Mouse (Mus musculus) ovary, postnatal 14 days (tissue): Measurements from ENCODE around the gene Ralgapa2.

Experiments used
- DNase-seq: peaks from one replicate; pipeline ENCODE4 v3.0.0; 2022; ENCODE audit warnings: low spot score

Gene Ralgapa2

DNA sequence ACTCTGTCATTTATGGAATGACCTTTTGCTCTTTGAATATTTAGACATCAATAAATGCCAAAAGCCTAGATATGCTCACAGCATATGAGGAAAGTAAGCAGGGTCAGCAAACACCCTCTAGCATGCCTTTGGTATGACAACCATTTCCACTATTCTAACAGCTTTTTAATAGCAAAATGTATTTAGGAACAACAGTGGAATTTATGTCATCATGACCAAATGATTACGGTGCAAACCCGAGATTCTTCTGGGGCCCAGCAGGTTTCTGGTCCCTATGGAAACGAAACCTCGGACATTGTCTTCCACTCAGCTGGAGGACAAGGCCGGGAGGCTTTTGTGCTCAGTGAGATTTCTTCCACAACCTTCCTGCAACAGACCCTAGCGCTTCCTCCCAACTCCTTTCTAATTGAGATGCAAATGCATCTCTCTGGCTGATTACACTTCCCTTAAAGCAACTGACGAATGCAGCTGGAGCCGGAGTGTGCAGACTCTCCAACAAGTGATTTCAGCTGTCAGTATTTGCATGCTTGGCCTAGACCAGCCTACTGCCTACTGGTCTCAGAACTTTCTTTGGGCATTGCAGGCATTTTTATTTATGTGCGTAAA, 209.9 kb downstream of the Ralgapa2 start:
- no peak for DNase-seq

DNA sequence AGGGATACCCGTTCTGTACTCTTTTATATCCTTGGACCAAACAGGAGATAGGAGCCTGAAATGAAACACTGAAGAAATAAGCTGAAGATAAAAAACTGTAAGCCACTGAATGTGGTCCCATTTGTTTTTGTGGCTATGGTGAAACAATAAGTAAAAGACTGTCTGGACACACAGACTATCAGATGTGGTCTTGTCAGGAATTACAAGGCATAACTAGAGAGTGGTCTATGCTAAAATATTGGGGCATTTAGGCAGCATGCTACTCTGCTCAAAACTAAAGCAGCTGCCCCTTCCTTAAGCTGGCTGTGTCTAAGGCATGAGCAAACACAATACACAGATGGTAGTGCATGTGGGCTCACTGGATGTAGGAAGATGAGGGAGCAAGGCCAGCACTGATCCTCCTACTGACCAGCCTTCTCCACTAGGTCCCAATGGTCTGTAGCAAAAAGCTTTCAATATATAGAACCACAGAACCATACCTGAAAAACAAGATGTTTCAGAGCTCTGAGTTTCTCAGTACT, 211.6 kb downstream of the Ralgapa2 start:
- no peak for DNase-seq

DNA sequence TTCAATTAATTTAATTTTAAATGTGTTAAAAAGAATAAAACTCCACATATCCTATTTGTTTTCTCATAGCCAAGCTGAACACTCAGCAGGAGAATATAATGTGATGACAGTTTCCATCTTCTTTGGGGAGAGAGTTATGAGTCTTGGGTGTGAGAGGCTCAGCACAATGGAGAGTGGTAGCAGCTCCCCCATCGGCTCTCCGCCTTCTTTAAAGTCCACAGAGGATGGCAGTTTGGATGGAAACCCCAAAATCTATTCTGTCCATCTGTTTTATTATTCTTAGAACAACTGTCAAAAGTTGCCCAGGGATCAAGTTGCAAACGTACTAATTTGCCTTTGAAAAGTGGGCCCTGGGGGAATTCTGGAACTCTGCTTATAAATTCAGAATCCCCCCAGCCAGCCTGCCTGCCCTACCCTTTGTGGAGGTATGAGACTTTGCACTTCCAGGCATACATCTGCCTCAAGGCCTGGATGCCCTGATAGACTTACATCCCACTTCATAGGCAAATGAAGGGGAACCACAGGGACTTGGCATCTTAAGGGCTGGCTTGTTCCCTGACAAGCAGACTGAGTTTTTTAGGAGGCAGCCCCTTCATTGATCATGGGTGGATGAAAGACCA, 212.2 kb downstream of the Ralgapa2 start:
- no peak for DNase-seq

- no peak for DNase-seq
Observed at GRCm38 (mm10) chr2:146293538-146293937, 218.6 kb downstream of the Ralgapa2 start.

DNA sequence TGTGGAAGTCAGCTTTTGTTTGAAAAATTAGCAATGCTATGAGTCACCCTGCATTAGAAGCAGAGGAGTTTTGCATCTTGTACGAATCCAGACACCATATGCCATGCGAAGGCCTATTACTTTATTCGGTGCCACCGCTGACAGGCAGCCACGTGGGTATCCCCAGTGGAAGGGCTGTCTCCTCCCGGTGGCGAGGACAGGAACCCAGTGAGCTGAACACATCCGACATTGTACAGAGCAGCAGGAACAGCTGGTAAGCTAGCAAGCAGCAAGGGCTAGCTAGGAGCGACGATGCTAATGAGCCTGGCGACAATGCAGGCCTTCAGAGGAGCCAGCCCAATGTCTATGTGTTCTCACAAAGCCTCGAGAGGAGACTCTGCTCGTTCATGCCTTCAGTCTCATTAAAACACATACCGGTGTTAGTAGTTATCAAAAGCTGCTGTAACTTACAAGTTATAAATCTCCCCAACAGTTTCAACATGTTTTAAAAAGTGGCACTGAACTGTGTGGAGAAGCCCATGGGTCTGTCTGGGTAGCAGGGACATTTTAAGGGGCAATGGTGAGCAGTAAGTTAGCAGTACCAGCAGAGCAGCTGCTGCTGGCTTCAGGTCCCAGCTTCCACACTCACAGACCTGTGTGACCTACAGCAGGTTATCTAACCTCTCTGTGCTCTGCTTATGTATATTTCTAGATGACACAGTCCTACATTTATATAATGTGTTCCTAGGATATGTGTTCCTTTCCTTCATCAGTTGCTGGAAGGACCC, 221.1 kb downstream of the Ralgapa2 start:
- DNase-seq: no peak

DNA sequence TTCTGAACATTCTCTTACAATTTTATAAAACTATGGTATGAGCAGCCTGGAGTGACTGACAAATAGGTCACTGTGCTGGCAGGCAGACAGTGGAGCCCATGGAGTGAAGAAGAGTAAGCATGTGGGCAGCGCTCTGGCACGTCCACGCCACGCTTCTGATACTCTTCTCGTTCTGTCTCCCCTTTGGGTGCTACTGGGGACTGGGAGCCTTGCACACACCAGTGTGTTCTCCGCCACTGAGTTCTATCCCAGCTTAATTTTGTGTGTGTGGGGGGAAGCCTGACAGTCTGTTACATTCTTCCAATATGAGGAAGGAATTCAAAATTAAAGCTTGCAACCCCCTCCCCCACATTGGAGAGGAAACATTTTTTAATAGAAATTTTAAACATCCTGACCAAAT, 221.8 kb downstream of the Ralgapa2 start:
- DNase-seq: no peak

DNA sequence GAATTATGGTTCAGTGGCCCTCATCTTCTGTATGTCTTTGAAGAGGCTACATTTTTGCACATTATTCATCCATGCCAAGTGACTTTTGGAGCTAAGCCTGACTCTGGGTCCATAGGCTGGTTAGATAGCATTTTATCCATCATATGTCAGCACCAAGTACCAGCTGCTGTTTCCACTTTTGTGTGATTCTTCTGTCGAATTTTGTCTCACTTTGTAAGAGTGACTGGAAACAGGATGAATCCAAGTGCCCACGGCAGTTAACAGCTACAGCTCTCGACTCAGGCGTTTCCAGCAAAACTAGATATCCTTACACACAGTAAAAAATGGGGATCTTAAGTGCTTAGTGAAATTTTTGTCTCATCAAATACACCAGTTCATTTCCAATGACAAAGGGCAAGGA, 222.8 kb downstream of the Ralgapa2 start:
- DNase-seq: no peak

DNA sequence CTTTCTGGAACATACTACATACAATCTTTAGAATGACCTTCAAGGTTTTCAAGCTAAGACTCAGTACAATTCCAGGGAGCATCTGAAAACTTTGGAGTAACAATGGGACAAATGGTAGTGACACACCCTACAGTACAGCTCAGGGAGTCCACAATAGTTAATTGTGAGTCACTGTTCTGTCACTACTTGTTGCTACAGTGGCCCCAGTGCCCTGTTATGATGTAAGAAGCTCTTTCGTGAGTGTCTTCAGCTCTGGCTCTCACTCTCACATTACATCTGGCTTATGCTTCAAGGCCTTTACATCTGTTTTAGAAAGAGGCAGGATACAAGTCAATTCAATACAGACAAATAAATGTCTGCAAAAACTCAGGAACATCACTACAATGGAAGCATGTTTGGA, 223.8 kb downstream of the Ralgapa2 start:
- DNase-seq: no peak

DNA sequence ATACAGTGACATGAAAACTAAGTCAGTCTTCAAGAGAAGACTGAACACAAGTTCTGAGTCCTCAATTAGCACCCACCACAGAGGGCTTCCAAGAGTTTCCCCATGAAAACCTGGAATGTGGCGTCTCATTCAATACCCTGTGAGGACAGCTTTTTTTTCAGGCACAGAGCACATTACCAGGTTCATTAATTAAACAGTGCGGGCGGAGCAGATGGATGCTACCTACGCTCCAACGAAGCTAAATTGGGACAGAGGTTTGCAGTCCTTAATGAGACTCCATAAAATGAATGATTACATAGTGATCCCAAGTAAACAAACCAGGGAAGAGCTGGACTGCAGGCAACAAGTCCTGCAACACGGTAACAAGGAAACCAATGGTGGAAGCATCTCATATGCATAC, 224.6 kb downstream of the Ralgapa2 start:
- no peak for DNase-seq

DNA sequence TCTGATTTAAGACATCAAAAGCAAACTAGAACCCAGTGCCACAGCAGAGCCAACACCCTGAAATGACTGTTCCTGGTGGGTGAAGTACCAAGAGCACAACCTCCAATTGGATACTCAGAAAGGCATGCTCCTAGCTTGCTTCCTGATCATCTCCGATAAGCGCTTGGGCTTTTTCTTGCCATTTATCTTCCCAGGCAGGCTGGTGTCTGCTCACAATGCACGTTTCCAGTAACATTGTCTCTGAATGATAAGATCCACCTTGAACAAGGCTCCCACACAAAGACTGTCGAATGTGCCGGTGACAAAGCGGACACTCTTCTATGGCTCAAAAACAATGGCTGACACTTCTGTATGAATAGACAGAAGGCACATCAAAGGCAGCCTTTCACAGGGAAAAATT, 230.8 kb downstream of the Ralgapa2 start:
- no peak for DNase-seq

DNA sequence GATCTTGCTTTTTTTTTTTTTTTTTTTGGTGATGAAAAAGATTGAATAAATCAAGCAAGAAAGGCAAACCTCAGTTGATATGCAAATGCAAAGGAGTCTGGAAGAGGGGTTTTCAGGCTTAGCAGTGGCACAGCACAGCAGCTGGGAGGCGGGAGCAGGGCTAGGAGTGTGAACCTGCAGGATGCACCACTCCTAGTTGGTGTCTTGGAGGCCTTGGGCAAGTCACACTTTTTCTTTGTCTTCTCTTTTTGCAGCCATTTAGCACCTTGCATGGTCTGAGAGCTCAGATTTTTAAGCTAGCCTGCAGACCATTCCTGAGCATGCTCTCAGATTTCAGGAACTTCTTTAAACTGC, 231.2 kb downstream of the Ralgapa2 start:
- DNase-seq: no peak

GRCm38 (mm10) chr2:146280221-146280920, 231.8 kb downstream of the Ralgapa2 start:
- no peak for DNase-seq

DNA sequence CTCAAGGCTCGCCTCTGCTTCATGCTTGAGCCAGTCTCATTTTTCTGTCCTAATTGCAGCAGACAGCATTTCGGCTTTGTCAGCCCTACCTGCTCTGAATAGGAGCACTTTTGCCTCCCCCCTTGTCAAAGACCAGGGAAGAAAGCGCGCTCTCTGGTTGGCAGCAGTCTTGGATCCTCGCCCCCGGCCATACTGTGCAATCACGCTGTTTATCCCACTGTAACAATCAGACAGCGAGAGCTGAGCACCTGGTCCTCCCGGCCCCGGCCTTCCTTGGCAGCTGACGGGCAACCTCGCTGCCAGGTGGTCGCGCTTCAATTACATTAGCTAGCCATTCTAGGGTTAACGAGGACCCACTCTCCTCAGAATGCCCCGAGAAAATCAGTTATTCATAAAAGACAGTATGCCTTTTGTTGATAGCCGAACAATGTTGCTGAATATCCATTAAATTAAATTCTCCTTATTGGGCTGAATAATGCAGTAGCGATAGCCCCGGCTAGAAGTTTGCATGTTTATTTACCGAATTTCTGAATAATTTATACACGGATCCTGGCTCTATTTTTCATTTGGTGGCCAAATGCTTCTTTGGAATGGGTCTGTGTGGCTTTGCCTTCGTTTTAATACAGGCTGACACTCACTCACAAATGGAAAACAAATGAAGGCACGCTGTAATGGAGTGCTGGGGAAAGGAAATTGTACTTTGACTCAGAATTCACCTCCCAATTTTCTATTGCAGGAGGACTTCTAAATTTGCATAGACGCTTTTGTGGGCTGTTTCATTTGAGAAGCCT, 232.5 kb downstream of the Ralgapa2 start:
- no peak for DNase-seq

- DNase-seq: no peak
Observed at GRCm38 (mm10) chr2:146278381-146278780, 233.8 kb downstream of the Ralgapa2 start.

- no peak for DNase-seq
Observed at GRCm38 (mm10) chr2:146266539-146266938, 245.6 kb downstream of the Ralgapa2 start.

- DNase-seq: no peak
Observed at GRCm38 (mm10) chr2:146265045-146265444, 247.1 kb downstream of the Ralgapa2 start.

DNA sequence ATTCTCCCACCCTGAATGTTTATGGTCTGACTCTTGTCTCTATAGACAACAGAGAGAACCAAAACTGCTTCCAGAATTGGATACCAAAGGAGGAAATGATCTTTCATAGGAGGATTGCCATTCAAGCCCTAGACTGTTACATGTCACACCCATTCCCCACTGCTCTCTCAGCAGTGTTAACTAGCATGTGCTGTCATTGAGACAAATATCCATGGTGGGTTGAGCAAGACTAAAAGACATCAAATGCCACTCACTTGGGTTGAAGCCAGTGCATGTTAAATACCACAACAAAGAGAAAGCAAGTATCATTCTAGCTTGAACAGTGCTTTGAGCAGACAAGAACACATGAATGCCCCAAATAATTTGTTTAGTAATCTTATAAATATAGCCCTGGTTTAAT, 249.2 kb downstream of the Ralgapa2 start:
- DNase-seq: no peak

GRCm38 (mm10) chr2:146262215-146262614, 249.9 kb downstream of the Ralgapa2 start:
- DNase-seq: no peak

GRCm38 (mm10) chr2:146261146-146261545, 251.0 kb downstream of the Ralgapa2 start:
- DNase-seq: no peak

DNA sequence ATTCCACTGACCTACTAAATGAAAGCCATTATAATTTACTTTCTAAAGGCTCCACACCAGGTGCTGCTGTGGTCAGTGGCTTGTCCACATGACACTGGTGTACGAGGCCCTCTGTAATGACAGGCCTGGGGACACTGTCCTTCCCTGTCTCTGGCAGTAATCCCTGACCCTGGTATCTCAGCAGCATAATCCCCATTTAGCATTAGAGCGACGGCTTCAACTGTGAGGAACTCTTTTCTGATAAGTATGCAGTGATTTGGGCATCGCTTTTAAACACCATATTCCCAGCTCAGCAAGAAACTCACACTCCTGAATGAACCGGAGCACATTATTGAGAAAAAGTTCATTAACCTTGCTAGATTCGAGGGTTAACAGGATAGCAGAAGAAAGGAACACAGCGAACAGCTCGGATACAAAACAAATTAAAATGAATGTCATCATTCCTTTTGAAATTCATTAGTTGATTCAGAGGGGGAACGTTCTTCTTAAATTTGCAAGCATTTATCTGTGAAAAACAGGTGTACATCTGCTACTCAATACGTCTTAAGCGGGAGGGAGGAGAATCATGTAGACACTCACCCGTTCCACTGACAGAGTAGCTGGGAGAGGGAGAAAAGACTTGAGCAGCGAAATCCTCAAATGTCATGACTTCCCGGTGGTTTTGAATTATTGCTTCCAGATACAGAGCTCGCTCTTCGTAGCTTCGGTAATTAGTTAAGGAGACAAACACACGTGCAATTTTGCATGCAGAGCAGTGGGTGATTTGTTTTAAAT, 252.2 kb downstream of the Ralgapa2 start:
- DNase-seq: no peak
